Mouse (Mus musculus) kidney, adult 18-20 months (tissue): Measurements from ENCODE around the gene Rasgrp2.
A peak's percentile ranks its signal among the peaks of the same experiment; 100 is the strongest.

Experiments used
- DNase-seq: peaks from one replicate; pipeline ENCODE4 v3.0.0; 2021

Rasgrp2 gene

GRCm38 (mm10) chr19:6383470-6383869 lies 15.7 kb upstream of the Rasgrp2 start:
- DNase-seq: no peak

- peak; percentile 59 for DNase-seq
Observed at GRCm38 (mm10) chr19:6384128-6384527, 15.0 kb upstream of the Rasgrp2 start, which contains the start of gene Pygm. Gene Pygm, plus strand, starts transcription at chr19:6384399.

GRCm38 (mm10) chr19:6384954-6385353 lies 14.2 kb upstream of the Rasgrp2 start:
- no peak for DNase-seq

- DNase-seq: no peak
Observed at GRCm38 (mm10) chr19:6385419-6385818, 13.7 kb upstream of the Rasgrp2 start.

GRCm38 (mm10) chr19:6385821-6386220 lies 13.3 kb upstream of the Rasgrp2 start:
- DNase-seq: no peak

- no peak for DNase-seq
Observed at GRCm38 (mm10) chr19:6386234-6386633, 12.9 kb upstream of the Rasgrp2 start.

GRCm38 (mm10) chr19:6388006-6388405 lies 11.1 kb upstream of the Rasgrp2 start:
- DNase-seq: no peak

- DNase-seq: no peak
Observed at GRCm38 (mm10) chr19:6389803-6390202, 9.3 kb upstream of the Rasgrp2 start.

- no peak for DNase-seq
Observed at GRCm38 (mm10) chr19:6390251-6390650, 8.9 kb upstream of the Rasgrp2 start.

- no peak for DNase-seq
Observed at GRCm38 (mm10) chr19:6392743-6393393, 6.3 kb upstream of the Rasgrp2 start.

- DNase-seq: no peak
Observed at GRCm38 (mm10) chr19:6393637-6394036, 5.5 kb upstream of the Rasgrp2 start.

GRCm38 (mm10) chr19:6396237-6396636 lies 2.9 kb upstream of the Rasgrp2 start:
- no peak for DNase-seq

GRCm38 (mm10) chr19:6397582-6398249 lies 1.4 kb upstream of the Rasgrp2 start:
- DNase-seq: peak; percentile 44

GRCm38 (mm10) chr19:6398447-6399284 lies 474 bp upstream of the Rasgrp2 start:
- peak; percentile 73 for DNase-seq

- peak; percentile 28 for DNase-seq
Observed at GRCm38 (mm10) chr19:6400096-6401086, 1.3 kb downstream of the Rasgrp2 start.

- peak; percentile 84 for DNase-seq
Observed at GRCm38 (mm10) chr19:6401131-6401815, 2.1 kb downstream of the Rasgrp2 start.

GRCm38 (mm10) chr19:6401951-6402350 lies 2.8 kb downstream of the Rasgrp2 start:
- DNase-seq: peak; percentile 50

GRCm38 (mm10) chr19:6403869-6404268 lies 4.7 kb downstream of the Rasgrp2 start:
- no peak for DNase-seq

- no peak for DNase-seq
Observed at GRCm38 (mm10) chr19:6405433-6405832, 6.3 kb downstream of the Rasgrp2 start.

GRCm38 (mm10) chr19:6407109-6407508 lies 8.0 kb downstream of the Rasgrp2 start:
- no peak for DNase-seq

- no peak for DNase-seq
Observed at GRCm38 (mm10) chr19:6407816-6408510, 8.8 kb downstream of the Rasgrp2 start.
